Mouse (Mus musculus) G1E (cell line): ENCODE results near the gene Celf2.

Source experiments
- CTCF ChIP-seq: IDR thresholded peaks from 2 replicates; pipeline ENCODE4 v1.5.1; 2012; ENCODE audit warnings: low read depth, low read length, inconsistent platforms, mixed read lengths
- GATA2 ChIP-seq: IDR thresholded peaks from 2 replicates; pipeline ENCODE4 v1.6.1; 2012; ENCODE audit warnings: low read depth, low read length, inconsistent platforms, borderline replicate concordance

DNA sequence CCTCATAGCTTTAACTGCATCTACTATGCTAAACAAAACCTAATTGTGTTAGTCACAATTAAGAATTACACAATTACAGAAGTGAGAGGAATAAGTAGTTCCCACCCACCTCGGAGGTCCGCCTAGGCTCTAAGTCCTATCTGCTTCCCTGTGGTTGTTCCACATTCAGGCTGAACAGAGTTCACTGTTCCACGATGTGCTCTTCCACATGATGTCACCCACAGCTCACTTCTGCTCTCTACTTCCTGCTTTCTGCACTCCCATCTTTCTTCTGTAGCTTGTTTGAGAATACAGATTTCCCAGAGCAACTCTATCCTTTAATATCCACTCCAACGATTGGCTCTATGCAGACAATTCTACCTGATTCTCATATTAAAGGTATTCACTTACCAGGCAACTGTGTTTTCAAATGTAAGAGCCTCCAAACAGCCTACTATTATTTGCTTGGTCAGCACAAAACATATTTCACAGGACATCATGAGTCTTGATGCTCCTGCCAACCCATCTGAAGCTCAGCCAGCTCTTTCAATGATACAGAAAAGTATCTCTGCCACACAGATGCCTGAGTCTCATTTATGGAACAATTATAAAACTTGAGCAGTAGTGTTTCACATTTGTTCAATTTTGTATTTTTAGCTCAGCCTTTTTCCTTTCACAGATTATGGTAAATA is 769.2 kb downstream of the Celf2 start:
- no peak for TF ChIP-seq CTCF
- TF ChIP-seq GATA2, result no peak
